In genomic region chr2:32712934-32713817, GRCm38 (mm10) we compare ENCODE assay signal across 8 mouse cellular contexts. TPM values are rescaled to one million over a fixed set of nuclear protein-coding genes. Genes with fewer than 3 reads are reported as not detected.
DNase-seq lines count a peak whose midpoint lies in the region; ATAC-seq lines count a peak whose summit lies in the region.

TSS of gene Cdk9 (minus strand) at chr2:32713076.

- no peaks in the 10 kb centered on the region for H3K27me3 ChIP-seq in hindbrain, embryonic 13.5 days

- H3K36me3 ChIP-seq in hindbrain, embryonic 13.5 days, result peaks cover 30% of the 10 kb centered on the region

- peak within 1 kb of the TSS; percentile 94 for H3K9ac ChIP-seq in hindbrain, embryonic 13.5 days

- H3K27ac ChIP-seq in hindbrain, embryonic 13.5 days, result peak within 1 kb of the TSS; percentile 100

- peak; percentile 90 for ATAC-seq in hindbrain, embryonic 13.5 days (ENCODE audit: low FRiP score)

- peak; percentile 96 for DNase-seq in NIH3T3 (ENCODE audit: low read depth)
- peak; percentile 97 to 98 for DNase-seq in cerebellum, postnatal 10 days
- peak; percentile 84 to 87 for DNase-seq in frontal cortex, postnatal 14 days (ENCODE audit: low spot score in 2 of 2)
- DNase-seq in layer of hippocampus, postnatal 25 days (ENCODE audit: extremely low spot score in 1 of 2, low spot score in 1 of 2), result peak; percentile 85 to 98
- peak; percentile 94 for DNase-seq in lung, postnatal 25 days (ENCODE audit: low spot score)
- DNase-seq in retina, embryonic 14.5 days (ENCODE audit: low spot score), result peak; percentile 92
- DNase-seq in thymus, postnatal 4 days, result peak; percentile 94

- H3K4me2 ChIP-seq in hindbrain, embryonic 13.5 days, result peak within 1 kb of the TSS; percentile 99

- H3K4me3 ChIP-seq in hindbrain, embryonic 13.5 days, result peak within 1 kb of the TSS; percentile 92

- H3K4me1 ChIP-seq in hindbrain, embryonic 13.5 days (replicated peaks), result peaks cover 30% of the 10 kb centered on the region

- H3K9me3 ChIP-seq in hindbrain, embryonic 13.5 days, result no peaks in the 10 kb centered on the region

- under 1% methylated on average over 52 of the region's 79 CpGs for WGBS in hindbrain, embryonic 13.5 days

RNA-seq across cellular contexts. Expression of gene Cdk9, which starts in this region (rescaled TPM):
- polyA plus RNA-seq in hindbrain, embryonic 13.5 days (2015; fragmentation: Nextera tagmentation; extraction: Ambion mirVana), result 74.9 and 81.9 TPM in 2 replicates
- 100 to 1,000 TPM in 1 of 2 experiments, 10 to 100 TPM in 1; 96.0 to 106 TPM for total RNA-seq in layer of hippocampus, postnatal 25 days (2021)

Comparison
In these comparisons a context has a peak if more than half of its experiments do, and no peak if none do; other contexts are left out.
1. Peak in every context shown above with its lines: DNase-seq, ATAC-seq, H3K4me3 ChIP-seq and H3K27ac ChIP-seq.